Mouse (Mus musculus): ENCODE data around the gene Actrt2. TPM values are rescaled to one million over a fixed set of nuclear protein-coding genes. Genes with fewer than 3 reads are reported as not detected.

The Actrt2 gene
- polyA plus RNA-seq, 1 experiment from 2014 or later, result not detected

DNA sequence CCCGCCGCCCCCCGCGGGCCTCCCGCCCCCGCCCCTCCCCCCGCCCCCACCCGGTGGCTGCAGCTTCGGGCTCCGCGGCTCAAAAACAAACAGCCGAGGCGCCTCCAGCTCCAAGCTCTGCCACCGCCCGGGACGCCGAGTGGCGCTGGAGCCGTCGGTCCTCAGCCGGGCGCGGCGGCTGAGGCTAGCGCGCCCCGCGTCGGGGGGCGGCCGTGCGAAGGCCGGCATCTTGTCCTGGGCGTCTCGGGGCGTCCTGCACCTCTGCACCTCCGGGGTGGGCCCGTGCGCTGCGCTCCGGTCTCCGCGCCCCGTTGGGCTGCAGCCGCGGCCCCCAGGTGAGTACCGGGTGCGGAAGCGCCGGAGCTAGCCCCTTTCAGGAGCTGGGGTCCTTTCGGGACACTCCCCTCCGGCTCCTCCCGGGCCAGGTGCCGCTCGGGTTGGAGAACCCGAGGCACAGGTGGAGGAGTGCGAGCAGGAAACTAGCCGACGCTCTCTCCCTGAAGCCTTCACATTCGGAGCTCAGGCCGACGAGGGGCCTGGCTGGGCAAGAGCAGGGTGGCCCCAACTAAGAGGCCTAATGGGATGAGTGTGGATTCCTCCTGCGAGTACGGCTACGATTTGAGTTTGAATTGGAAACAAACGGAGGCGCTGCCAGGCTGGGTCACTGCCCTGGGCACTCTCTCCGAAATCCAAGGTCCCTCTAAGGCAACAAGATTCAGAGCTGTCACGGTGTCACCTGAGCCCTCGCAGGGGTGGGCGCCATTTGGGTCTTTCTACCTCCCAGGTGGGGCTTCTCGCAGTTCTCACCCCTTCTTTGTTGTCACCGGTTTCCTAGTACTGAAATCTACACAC is 30.0 kb downstream of the Actrt2 start:
- peaks cover 22 to 32% of the 10 kb centered on the region in 2 experiments for H3K4me1 ChIP-seq (ENCODE audit: control insufficient read depth in 2 of 2, insufficient read depth in 2 of 2, low read length in 2 of 2)
- no peaks in the 10 kb centered on the region for H3K9me3 ChIP-seq (ENCODE audit: control insufficient read depth, low read length)
- 2% methylated on average over 69 of the region's 73 CpGs for WGBS
- ATAC-seq (ENCODE audit: insufficient number of reproducible peaks, insufficient read depth, low FRiP score, low read depth), result no peak
- H3K4me3 ChIP-seq (ENCODE audit: control insufficient read depth in 1 of 2, insufficient read depth in 1 of 2, low read depth in 1 of 2, low read length in 2 of 2), result peak overlapping the region; percentile 57 to 86
- H3K9ac ChIP-seq (ENCODE audit: low read length), result peak overlapping the region; percentile 99
- peak overlapping the region; percentile 58 to 97 for H3K27ac ChIP-seq (replicated peaks in 1 of 2; ENCODE audit: control insufficient read depth in 1 of 2, insufficient read depth in 1 of 2, low read depth in 2 of 2, low read length in 2 of 2)
- peak overlapping the region; percentile 84 for H3K4me2 ChIP-seq (ENCODE audit: low read length)
- no peaks in the 10 kb centered on the region for H3K36me3 ChIP-seq (ENCODE audit: control insufficient read depth, insufficient read depth, low read length)
- H3K27me3 ChIP-seq (ENCODE audit: control insufficient read depth, insufficient read depth, low read length), result peaks cover 57% of the 10 kb centered on the region

- ATAC-seq (ENCODE audit: insufficient number of reproducible peaks, insufficient read depth, low FRiP score, low read depth), result peak; percentile 42
- under 1% methylated on average over 47 of the region's 47 CpGs for WGBS
These were observed 30.9 kb downstream of the Actrt2 start, which contains the start of gene Prdm16 for GRCm38 (mm10) chr4:154636721-154637311. Gene Prdm16 (minus strand): TSS chr4:154636873.

DNA sequence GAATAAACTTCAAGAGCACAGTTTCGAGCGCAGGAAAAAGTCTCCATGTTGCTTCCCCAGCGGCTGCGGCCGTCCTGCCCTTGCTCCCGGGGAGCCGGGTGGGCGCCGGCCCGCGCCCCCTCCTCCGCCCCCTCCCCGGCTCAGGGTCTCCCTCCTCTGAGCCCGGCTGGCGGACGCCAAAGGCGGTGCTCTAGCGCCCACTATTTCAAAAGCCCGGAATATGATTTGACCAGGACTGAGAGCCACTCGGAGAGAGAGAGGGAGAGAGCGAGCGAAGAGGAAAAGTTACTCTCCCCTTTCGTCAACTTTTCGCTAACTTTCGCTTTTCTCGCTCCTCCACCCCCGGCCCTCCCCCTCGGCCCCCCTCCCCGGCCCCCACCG is 31.6 kb downstream of the Actrt2 start:
- Histone ChIP-seq H3K36me3 (ENCODE audit: control insufficient read depth, insufficient read depth, low read length) (no peaks in the 10 kb centered on the region), H3K27ac (replicated peaks in 1 of 2; ENCODE audit: control insufficient read depth in 1 of 2, insufficient read depth in 1 of 2, low read depth in 2 of 2, low read length in 2 of 2) (peak overlapping the region; percentile 87 to 97), H3K4me3 (ENCODE audit: control insufficient read depth in 1 of 2, insufficient read depth in 1 of 2, low read depth in 1 of 2, low read length in 2 of 2) (peak overlapping the region; percentile 66 to 86), H3K9me3 (ENCODE audit: control insufficient read depth, low read length) (no peaks in the 10 kb centered on the region), H3K27me3 (ENCODE audit: control insufficient read depth, insufficient read depth, low read length) (peaks cover 56% of the 10 kb centered on the region), H3K4me2 (ENCODE audit: low read length) (peak overlapping the region; percentile 84), H3K4me1 (ENCODE audit: control insufficient read depth in 2 of 2, insufficient read depth in 2 of 2, low read length in 2 of 2) (peaks cover 23 to 31% of the 10 kb centered on the region in 2 experiments), H3K9ac (ENCODE audit: low read length) (peak overlapping the region; percentile 99)
- 1% methylated on average over 22 of the region's 30 CpGs for WGBS
- ATAC-seq (ENCODE audit: insufficient number of reproducible peaks, insufficient read depth, low FRiP score, low read depth), result peak; percentile 62

More at GRCm38 (mm10) chr4:154636721-154637311, 30.9 kb downstream of the Actrt2 start, which contains the start of gene Prdm16:
- Histone ChIP-seq H3K4me2 (ENCODE audit: low read length) (peak within 1 kb of the TSS; percentile 84), H3K27ac (replicated peaks in 1 of 2; ENCODE audit: control insufficient read depth in 1 of 2, insufficient read depth in 1 of 2, low read depth in 2 of 2, low read length in 2 of 2) (peak within 1 kb of the TSS; percentile 91 to 97), H3K4me1 (ENCODE audit: control insufficient read depth in 2 of 2, insufficient read depth in 2 of 2, low read length in 2 of 2) (peaks cover 25 to 31% of the 10 kb centered on the region in 2 experiments), H3K4me3 (ENCODE audit: control insufficient read depth in 1 of 2, insufficient read depth in 1 of 2, low read depth in 1 of 2, low read length in 2 of 2) (peak within 1 kb of the TSS; percentile 66 to 86), H3K27me3 (ENCODE audit: control insufficient read depth, insufficient read depth, low read length) (peaks cover 52% of the 10 kb centered on the region), H3K9ac (ENCODE audit: low read length) (peak within 1 kb of the TSS; percentile 99), H3K9me3 (ENCODE audit: control insufficient read depth, low read length) (no peaks in the 10 kb centered on the region), H3K36me3 (ENCODE audit: control insufficient read depth, insufficient read depth, low read length) (no peaks in the 10 kb centered on the region)

DNA sequence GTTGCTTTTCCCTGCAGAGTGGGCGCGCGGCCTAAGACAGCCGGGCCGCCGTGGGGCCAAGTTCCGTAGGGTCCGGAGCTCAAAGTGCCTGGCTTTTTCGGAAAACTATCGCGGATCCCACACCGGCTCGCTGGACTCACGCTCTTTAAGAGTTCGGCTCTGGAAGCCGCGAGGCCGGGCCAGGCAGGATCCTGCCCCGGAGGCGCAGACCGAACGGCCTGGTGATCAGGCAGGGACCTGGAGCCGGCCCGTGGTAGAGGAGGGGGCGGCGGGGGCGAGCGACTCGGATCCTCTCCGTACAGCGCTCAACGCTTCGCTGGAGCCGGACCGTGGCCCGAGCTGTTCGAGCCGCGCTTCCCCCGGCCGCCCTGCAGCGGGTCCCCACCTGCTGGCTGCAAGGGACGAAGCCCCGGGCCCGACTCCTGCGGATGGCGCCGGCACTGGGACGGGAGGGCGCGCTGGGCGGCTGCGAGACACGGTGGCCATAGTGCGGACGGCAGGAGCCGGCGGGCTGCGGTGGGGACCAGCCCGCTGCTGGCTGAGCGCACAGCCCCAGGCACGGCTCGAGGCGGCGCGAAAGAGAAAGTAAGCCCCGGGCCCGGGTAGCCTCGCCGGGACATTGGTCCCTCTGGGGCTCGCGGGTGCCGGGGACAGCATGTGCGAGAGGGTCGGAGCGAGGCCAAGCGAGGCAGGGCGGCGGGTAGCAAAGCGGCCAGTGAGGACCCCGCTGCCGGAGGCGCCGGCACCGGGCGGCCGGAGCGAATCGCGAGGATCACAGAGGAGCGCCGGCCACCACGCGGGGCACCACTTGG is 32.2 kb downstream of the Actrt2 start:
- Histone ChIP-seq H3K27ac (replicated peaks in 1 of 2; ENCODE audit: control insufficient read depth in 1 of 2, insufficient read depth in 1 of 2, low read depth in 2 of 2, low read length in 2 of 2) (peak overlapping the region; percentile 87 to 97), H3K36me3 (ENCODE audit: control insufficient read depth, insufficient read depth, low read length) (no peaks in the 10 kb centered on the region), H3K4me1 (ENCODE audit: control insufficient read depth in 2 of 2, insufficient read depth in 2 of 2, low read length in 2 of 2) (peaks cover 23 to 32% of the 10 kb centered on the region in 2 experiments), H3K9ac (ENCODE audit: low read length) (peak overlapping the region; percentile 99), H3K9me3 (ENCODE audit: control insufficient read depth, low read length) (no peaks in the 10 kb centered on the region), H3K4me2 (ENCODE audit: low read length) (peak overlapping the region; percentile 84), H3K27me3 (ENCODE audit: control insufficient read depth, insufficient read depth, low read length) (peaks cover 59% of the 10 kb centered on the region), H3K4me3 (ENCODE audit: control insufficient read depth in 1 of 2, insufficient read depth in 1 of 2, low read depth in 1 of 2, low read length in 2 of 2) (peak overlapping the region; percentile 66 to 86)
- under 1% methylated on average over 94 of the region's 94 CpGs for WGBS
- peak; percentile 10 for ATAC-seq (ENCODE audit: insufficient number of reproducible peaks, insufficient read depth, low FRiP score, low read depth)

GRCm38 (mm10) chr4:154634470-154635240 is 33.0 kb downstream of the Actrt2 start:
- no peak for ATAC-seq (ENCODE audit: insufficient number of reproducible peaks, insufficient read depth, low FRiP score, low read depth)
- Histone ChIP-seq H3K4me2 (ENCODE audit: low read length) (peak overlapping the region; percentile 84), H3K9me3 (ENCODE audit: control insufficient read depth, low read length) (no peaks in the 10 kb centered on the region), H3K36me3 (ENCODE audit: control insufficient read depth, insufficient read depth, low read length) (no peaks in the 10 kb centered on the region), H3K27ac (replicated peaks in 1 of 2; ENCODE audit: control insufficient read depth in 1 of 2, insufficient read depth in 1 of 2, low read depth in 2 of 2, low read length in 2 of 2) (peak overlapping the region; percentile 6 to 97; a peak in 3 of 4 replicates), H3K27me3 (ENCODE audit: control insufficient read depth, insufficient read depth, low read length) (peaks cover 51% of the 10 kb centered on the region), H3K9ac (ENCODE audit: low read length) (peak overlapping the region; percentile 99), H3K4me1 (ENCODE audit: control insufficient read depth in 2 of 2, insufficient read depth in 2 of 2, low read length in 2 of 2) (peaks cover 21 to 32% of the 10 kb centered on the region in 2 experiments), H3K4me3 (ENCODE audit: control insufficient read depth in 1 of 2, insufficient read depth in 1 of 2, low read depth in 1 of 2, low read length in 2 of 2) (peak overlapping the region; percentile 66 to 86)
- WGBS, result 11% methylated on average over 44 of the region's 44 CpGs

GRCm38 (mm10) chr4:154634001-154634400 is 33.7 kb downstream of the Actrt2 start:
- ATAC-seq (ENCODE audit: insufficient number of reproducible peaks, insufficient read depth, low FRiP score, low read depth), result no peak
- Histone ChIP-seq H3K9me3 (ENCODE audit: control insufficient read depth, low read length) (no peaks in the 10 kb centered on the region), H3K4me2 (ENCODE audit: low read length) (peak overlapping the region; percentile 84), H3K27ac (replicated peaks in 1 of 2; ENCODE audit: control insufficient read depth in 1 of 2, insufficient read depth in 1 of 2, low read depth in 2 of 2, low read length in 2 of 2) (peak overlapping the region; percentile 6 to 97), H3K4me1 (ENCODE audit: control insufficient read depth in 2 of 2, insufficient read depth in 2 of 2, low read length in 2 of 2) (peaks cover 18 to 32% of the 10 kb centered on the region in 2 experiments), H3K27me3 (ENCODE audit: control insufficient read depth, insufficient read depth, low read length) (peaks cover 48% of the 10 kb centered on the region), H3K9ac (ENCODE audit: low read length) (peak overlapping the region; percentile 99), H3K4me3 (ENCODE audit: control insufficient read depth in 1 of 2, insufficient read depth in 1 of 2, low read depth in 1 of 2, low read length in 2 of 2) (peak overlapping the region; percentile 66 to 86), H3K36me3 (ENCODE audit: control insufficient read depth, insufficient read depth, low read length) (no peaks in the 10 kb centered on the region)
- 35% methylated on average over 3 of the region's 3 CpGs for WGBS
